Mouse (Mus musculus): ENCODE results near the gene Capn12. TPM values are rescaled to one million over a fixed set of nuclear protein-coding genes. Genes with fewer than 3 reads are reported as not detected.
"Not testable (repeated sequence)": the region's sequence is repeated elsewhere in the genome, so short reads cannot be mapped to it uniquely, and the experiment has no call there.

Gene Capn12
- polyA plus RNA-seq, 1 experiment from 2014 or later: 0.69 TPM

DNA sequence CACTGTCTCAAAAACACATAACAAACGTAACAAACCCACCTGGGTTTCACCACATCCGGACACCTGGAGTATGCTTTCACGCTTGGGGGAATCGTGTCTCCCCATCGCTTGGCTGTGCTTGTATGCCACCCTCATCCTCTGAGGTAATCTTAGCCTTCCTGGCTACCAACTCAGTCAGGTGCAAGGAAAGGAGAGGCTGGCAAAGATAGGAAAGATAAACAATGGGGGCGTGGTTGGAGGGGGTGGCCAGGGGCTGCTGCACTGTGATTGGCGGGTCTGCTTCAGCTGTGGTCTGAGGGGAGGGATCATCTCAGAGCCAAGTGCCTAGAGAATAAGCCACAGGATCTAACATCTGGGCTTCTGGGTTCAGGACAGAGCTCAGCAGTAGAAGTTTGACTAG is 1.6 kb upstream of the Capn12 start:
- Histone ChIP-seq H3K4me2 (no peak overlapping the region), H3K36me3 (no peaks in the 10 kb centered on the region), H3K4me1 (no peaks in the 10 kb centered on the region), H3K4me3 (no peak overlapping the region), H3K27ac (no peak overlapping the region), H3K9ac (no peak overlapping the region; the same call in 1 of the 2 replicates), H3K9me3 (no peaks in the 10 kb centered on the region), H3K27me3 (no peaks in the 10 kb centered on the region)
- 79% methylated on average over 7 of the region's 7 CpGs for WGBS
- ATAC-seq (ENCODE audit: insufficient number of reproducible peaks, insufficient read depth, low FRiP score, low TSS enrichment, low read depth): no peak

DNA sequence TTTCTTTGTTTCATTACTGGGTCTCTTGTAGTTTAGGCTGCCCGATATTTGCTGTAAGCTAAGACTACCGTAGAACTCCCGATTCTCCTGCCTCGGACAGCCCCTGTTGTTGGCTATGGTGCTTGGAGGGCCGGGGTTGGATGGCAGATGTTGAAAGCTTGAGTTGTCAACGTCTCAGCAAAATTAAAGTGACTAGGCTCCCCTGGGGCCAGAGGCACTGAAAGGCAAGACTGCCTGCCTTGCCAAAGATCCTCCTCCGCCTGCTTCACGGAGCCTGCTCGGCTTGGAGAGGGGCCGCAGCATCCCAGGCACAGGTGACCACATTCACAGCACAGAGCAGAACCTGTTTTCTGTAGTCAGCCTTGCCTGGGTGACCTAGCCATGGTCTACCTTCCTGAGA is 668 bp upstream of the Capn12 start:
- no peak overlapping the region for H3K9ac ChIP-seq
- no peak for ATAC-seq (ENCODE audit: insufficient number of reproducible peaks, insufficient read depth, low FRiP score, low TSS enrichment, low read depth)
- H3K4me3 ChIP-seq: no peak overlapping the region
- no peaks in the 10 kb centered on the region for H3K27me3 ChIP-seq
- WGBS: 51% methylated on average over 10 of the region's 10 CpGs
- H3K4me1 ChIP-seq: no peaks in the 10 kb centered on the region
- H3K36me3 ChIP-seq: no peaks in the 10 kb centered on the region
- H3K27ac ChIP-seq: no peak overlapping the region
- H3K9me3 ChIP-seq: no peaks in the 10 kb centered on the region
- no peak overlapping the region for H3K4me2 ChIP-seq

DNA sequence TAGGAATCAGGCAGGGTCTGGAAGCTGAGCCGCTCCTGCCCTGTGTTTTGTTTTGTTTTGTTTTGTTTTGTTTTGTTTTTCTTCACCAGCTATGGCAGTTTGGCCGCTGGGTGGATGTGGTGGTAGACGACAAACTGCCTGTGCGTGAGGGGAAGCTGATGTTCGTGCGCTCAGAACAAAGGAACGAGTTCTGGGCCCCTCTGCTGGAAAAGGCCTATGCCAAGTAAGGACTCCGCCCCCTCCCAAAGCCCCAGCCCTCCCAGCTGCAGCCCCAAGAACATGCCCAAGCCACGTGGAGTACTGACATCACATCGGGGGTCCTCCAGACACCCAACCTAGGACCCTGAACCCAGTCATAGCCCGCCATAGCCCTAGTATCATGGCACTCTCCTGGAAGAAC is 1.8 kb downstream of the Capn12 start:
- H3K27ac ChIP-seq: no peak overlapping the region
- ATAC-seq (ENCODE audit: insufficient number of reproducible peaks, insufficient read depth, low FRiP score, low TSS enrichment, low read depth): no peak
- no peak overlapping the region for H3K4me3 ChIP-seq
- H3K36me3 ChIP-seq: no peaks in the 10 kb centered on the region
- no peaks in the 10 kb centered on the region for H3K4me1 ChIP-seq
- H3K4me2 ChIP-seq: no peak overlapping the region
- WGBS: 78% methylated on average over 11 of the region's 11 CpGs
- H3K27me3 ChIP-seq: peaks cover 19% of the 10 kb centered on the region
- no peak overlapping the region for H3K9ac ChIP-seq
- no peaks in the 10 kb centered on the region for H3K9me3 ChIP-seq

DNA sequence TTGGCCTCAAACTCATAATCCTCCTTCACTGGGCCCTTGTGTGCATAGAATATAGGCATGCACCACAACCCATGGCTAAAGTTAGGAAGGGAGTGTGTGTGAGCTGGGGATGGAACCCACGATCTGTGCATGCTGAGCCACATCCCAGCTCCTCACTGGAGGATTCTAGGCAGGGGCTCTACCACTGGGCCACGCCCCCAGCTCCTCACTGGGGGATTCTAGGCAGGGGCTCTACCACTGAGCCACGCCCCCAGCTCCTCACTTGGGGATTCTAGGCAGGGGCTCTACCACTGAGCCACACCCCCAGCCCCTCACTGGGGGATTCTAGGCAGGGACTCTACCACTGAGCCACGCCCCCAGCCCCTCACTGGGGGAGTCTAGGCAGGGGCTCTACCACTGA is 2.5 kb downstream of the Capn12 start:
- H3K4me1 ChIP-seq; H3K36me3 ChIP-seq; H3K4me3 ChIP-seq; H3K9me3 ChIP-seq; H3K4me2 ChIP-seq; H3K9ac ChIP-seq; ATAC-seq (ENCODE audit: insufficient number of reproducible peaks, insufficient read depth, low FRiP score, low TSS enrichment, low read depth); H3K27ac ChIP-seq: not testable (repeated sequence)
- peaks cover 26% of the 10 kb centered on the region for H3K27me3 ChIP-seq
- 95% methylated on average over 4 of the region's 4 CpGs for WGBS

DNA sequence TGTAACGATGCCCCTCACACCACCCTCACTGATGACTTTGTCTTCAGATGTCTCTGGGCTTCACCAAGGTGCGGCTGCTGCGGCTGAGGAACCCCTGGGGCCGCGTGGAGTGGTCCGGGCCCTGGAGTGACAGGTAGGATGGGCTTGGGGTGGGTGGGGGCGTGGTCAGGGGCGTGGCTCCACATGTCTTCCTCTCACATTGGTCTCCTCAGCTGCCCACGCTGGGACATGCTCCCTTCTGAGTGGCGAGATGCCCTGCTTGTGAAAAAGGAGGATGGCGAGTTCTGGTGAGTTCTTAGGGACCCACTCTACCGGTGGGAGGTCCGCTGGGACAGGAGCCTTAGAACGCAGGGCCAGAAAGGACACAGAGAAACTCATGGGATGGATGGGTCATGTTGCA is 5.3 kb downstream of the Capn12 start:
- Histone ChIP-seq H3K36me3 (peaks cover 11% of the 10 kb centered on the region), H3K4me1 (peaks cover 16% of the 10 kb centered on the region), H3K4me2 (no peak overlapping the region), H3K27ac (no peak overlapping the region), H3K9ac (no peak overlapping the region), H3K27me3 (peaks cover 49% of the 10 kb centered on the region), H3K9me3 (no peaks in the 10 kb centered on the region), H3K4me3 (no peak overlapping the region)
- ATAC-seq (ENCODE audit: insufficient number of reproducible peaks, insufficient read depth, low FRiP score, low TSS enrichment, low read depth): no peak
- 20% methylated on average over 14 of the region's 14 CpGs for WGBS

DNA sequence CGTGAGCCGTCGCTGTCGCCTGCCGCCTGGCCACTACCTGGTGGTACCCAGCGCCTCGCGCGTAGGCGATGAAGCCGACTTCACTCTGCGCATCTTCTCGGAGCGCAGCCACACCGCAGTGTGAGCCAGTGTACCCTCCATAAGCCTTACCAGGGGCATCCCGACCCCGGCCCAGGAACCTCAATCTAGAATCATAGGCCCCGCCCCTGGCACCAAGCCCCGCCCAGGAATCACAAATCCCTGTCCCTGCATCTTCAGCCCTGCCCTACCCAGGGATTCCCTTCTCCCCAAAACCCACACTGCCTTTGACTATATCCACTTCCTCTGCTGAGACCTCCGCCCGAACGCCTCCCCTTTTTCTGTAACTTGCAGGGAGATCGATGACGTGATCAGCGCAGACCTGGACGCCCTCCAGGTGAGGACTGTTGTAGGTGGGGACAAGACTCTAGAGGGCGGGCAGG is 7.5 kb downstream of the Capn12 start:
- H3K9ac ChIP-seq: peak overlapping the region; percentile 63
- H3K27me3 ChIP-seq: peaks cover 49% of the 10 kb centered on the region
- peaks cover 31% of the 10 kb centered on the region for H3K36me3 ChIP-seq
- no peak overlapping the region for H3K27ac ChIP-seq
- H3K9me3 ChIP-seq: no peaks in the 10 kb centered on the region
- H3K4me3 ChIP-seq: peak overlapping the region; percentile 46
- peaks cover 16% of the 10 kb centered on the region for H3K4me1 ChIP-seq
- H3K4me2 ChIP-seq: peak overlapping the region; percentile 76
- 2% methylated on average over 24 of the region's 27 CpGs for WGBS
- ATAC-seq (ENCODE audit: insufficient number of reproducible peaks, insufficient read depth, low FRiP score, low TSS enrichment, low read depth): no peak

DNA sequence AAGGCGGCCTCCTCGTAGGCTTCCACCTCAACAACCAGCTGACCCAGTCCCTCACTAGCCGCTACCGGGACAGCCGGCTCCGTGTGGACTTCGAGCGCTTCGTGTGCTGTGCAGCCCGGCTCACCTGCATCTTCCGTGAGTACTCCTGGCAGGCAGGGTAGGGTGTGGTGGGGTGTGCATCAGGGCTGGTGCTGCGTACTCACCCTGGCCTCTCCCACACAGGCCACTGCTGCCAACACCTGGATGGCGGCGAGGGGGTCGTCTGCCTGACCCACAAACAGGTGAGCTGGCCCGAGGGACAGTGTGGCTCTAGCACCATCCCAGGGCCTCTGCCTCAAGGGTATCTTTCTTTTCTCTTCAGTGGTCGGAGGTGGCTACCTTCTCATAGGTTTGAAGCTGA is 11.4 kb downstream of the Capn12 start:
- Histone ChIP-seq H3K4me1 (peaks cover 23% of the 10 kb centered on the region), H3K9me3 (no peaks in the 10 kb centered on the region), H3K36me3 (peaks cover 70% of the 10 kb centered on the region), H3K4me2 (no peak overlapping the region), H3K4me3 (no peak overlapping the region), H3K27me3 (peaks cover 34% of the 10 kb centered on the region), H3K9ac (no peak overlapping the region), H3K27ac (no peak overlapping the region; the same call in 1 of the 2 replicates)
- WGBS: 92% methylated on average over 17 of the region's 17 CpGs
- ATAC-seq (ENCODE audit: insufficient number of reproducible peaks, insufficient read depth, low FRiP score, low TSS enrichment, low read depth): no peak

DNA sequence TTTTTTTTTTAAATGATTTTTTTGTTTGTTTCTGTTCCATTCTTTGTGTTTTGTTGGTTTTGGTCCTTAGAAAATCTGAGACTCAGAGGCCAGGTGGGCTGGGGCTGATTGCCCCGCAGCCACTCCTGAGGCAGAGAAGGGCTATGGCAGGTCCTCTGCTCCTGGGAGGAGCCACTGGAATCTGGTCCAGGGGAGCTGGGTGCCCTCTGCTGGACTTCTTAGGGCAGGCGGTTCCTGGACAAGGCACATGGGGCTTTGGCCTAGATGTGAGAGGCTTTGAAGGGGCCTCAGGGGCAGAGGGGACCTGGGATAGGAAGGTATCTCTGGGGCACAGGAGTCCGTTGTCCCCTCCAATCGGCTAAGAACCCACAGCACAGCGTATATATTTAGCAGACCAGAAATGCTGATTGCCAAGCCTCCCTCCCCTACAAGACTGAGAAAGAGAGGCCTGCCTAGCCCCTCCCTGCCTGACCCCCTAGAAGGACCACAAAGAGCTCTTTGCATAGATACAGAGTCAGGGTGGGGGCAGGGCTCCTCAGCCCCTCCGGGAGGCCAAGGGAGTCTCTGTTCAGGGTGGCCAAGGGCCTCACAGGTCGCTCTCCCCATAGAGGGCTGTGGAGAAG is 12.5 kb downstream of the Capn12 start:
- WGBS: 46% methylated on average over 7 of the region's 7 CpGs
- H3K4me1 ChIP-seq: peaks cover 17% of the 10 kb centered on the region
- no peak overlapping the region for H3K4me2 ChIP-seq
- H3K4me3 ChIP-seq: no peak overlapping the region
- ATAC-seq (ENCODE audit: insufficient number of reproducible peaks, insufficient read depth, low FRiP score, low TSS enrichment, low read depth): no peak
- H3K27me3 ChIP-seq: peaks cover 23% of the 10 kb centered on the region
- peaks cover 81% of the 10 kb centered on the region for H3K36me3 ChIP-seq
- H3K27ac ChIP-seq: peak overlapping the region; percentile 66
- no peaks in the 10 kb centered on the region for H3K9me3 ChIP-seq
- H3K9ac ChIP-seq: 0 out of 2 replicates have a peak overlapping the region, but pooled peaks have one; percentile 16

DNA sequence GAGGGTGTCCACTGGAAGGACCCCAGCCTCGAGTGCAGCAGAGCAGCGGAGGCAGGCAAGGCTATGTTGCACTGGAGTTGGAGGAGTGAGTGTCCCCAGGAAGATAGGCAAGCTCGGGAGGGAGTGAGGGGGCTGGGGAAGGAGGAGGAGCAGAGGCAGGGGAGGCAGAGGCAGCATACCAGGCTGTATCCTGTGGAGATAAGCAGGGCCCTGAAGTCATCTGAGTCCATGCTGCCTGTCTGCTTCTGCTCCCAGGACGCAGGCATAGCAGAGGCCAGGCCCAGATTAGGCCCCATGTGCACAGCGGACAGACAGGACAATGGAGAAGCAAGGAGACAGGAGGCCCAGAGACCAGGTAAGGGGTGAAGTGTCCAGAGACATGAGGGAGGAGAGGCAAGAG is 13.7 kb downstream of the Capn12 start:
- H3K36me3 ChIP-seq: peaks cover 93% of the 10 kb centered on the region
- peak overlapping the region; percentile 66 for H3K27ac ChIP-seq
- 53% methylated on average over 5 of the region's 5 CpGs for WGBS
- H3K4me3 ChIP-seq: no peak overlapping the region
- peaks cover 11% of the 10 kb centered on the region for H3K27me3 ChIP-seq
- H3K4me1 ChIP-seq: peaks cover 7% of the 10 kb centered on the region; the same call in 1 of the 2 replicates
- no peak for ATAC-seq (ENCODE audit: insufficient number of reproducible peaks, insufficient read depth, low FRiP score, low TSS enrichment, low read depth)
- no peaks in the 10 kb centered on the region for H3K9me3 ChIP-seq
- peak overlapping the region; percentile 40; the same call in 1 of the 2 replicates for H3K9ac ChIP-seq
- H3K4me2 ChIP-seq: no peak overlapping the region; the same call in 1 of the 2 replicates

DNA sequence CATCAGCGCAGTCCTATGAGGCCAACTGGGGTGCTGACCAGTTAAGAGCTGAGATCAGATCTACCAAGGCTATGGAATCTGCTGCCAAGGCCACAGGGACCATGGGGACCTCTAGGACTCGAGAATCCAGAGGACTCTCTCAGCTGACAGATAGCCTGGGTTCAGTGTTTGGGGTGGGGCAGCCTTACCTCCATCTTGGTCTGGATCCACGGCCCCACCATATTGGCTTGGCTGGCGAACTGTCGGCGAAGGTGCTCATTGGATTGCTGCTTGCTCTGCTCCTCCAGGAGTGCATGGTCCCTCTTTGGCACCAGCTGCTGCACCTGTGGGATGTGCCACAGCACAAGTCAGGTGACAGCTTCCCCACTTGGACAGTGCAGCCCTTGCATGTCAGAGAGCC is 16.4 kb downstream of the Capn12 start:
- Histone ChIP-seq H3K9me3 (no peaks in the 10 kb centered on the region), H3K27ac (no peak overlapping the region), H3K4me2 (no peak overlapping the region), H3K27me3 (no peaks in the 10 kb centered on the region), H3K36me3 (peaks cover 97% of the 10 kb centered on the region), H3K9ac (no peak overlapping the region), H3K4me1 (peaks cover 18% of the 10 kb centered on the region), H3K4me3 (no peak overlapping the region)
- 97% methylated on average over 6 of the region's 6 CpGs for WGBS
- ATAC-seq (ENCODE audit: insufficient number of reproducible peaks, insufficient read depth, low FRiP score, low TSS enrichment, low read depth): no peak

DNA sequence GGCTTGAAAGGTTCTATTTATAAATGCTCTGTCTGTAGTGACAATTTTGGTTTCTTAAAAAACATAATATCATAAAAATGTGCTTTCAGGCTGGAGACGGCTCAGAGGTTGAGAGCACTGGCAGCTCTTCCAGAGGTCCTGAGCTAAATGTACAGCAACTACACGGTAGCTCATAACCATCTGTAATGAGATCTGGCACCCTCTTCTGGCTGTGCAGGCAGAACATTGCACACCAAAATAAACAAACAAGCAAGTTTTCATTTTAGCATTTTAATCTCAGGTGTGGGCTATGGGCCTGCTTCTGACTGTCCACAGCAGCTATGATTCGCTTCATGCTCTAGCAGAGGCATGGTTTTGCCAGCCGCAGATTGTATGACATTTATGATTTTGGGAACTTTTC is 18.8 kb downstream of the Capn12 start:
- H3K27ac ChIP-seq: no peak overlapping the region
- peaks cover 28% of the 10 kb centered on the region for H3K4me1 ChIP-seq
- 76% methylated on average over 4 of the region's 4 CpGs for WGBS

DNA sequence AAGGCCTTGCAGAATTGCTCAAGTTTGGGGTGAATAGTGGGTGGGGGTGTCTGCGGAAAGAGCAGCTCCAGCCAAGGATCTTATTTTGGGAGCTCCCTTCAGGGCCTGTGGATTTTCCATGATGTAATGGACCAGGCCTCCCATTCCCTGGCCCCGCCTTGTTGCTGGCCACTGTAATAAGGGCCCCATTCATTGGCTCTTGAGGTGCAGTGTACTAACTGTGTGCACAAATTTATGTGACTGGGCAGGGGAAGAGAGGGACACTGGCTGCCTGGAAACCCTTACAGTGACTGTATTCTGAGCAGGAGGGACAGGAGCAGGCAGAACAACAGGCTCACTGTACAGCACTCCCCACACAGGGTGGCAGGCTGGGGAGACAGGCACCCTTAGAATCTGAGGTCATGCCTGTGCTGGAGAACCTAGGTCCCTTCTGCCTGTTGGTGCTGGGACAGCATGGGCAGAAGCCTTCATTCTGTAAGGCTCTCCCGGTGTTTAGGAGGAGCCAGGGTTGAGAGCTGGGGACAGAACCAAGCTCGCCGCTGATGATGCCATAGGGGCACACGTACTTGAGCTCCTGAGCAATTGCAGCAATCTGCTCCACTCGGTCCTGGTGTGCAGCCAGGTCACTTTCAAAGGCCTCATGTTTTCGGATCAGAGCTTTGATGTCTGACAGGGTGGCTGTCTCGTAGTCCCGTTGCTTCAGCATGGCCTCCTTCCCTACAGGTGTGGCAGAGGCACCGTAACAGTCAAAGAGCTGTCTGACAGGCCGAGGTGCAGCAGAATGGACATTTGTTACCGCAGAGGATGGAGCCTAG is 20.3 kb downstream of the Capn12 start:
- H3K36me3 ChIP-seq: peaks cover 99% of the 10 kb centered on the region
- H3K9me3 ChIP-seq: no peaks in the 10 kb centered on the region
- no peak overlapping the region for H3K4me3 ChIP-seq
- H3K4me2 ChIP-seq: no peak overlapping the region
- no peak overlapping the region for H3K9ac ChIP-seq
- peaks cover 24% of the 10 kb centered on the region for H3K4me1 ChIP-seq
- peak; percentile 60 for ATAC-seq (ENCODE audit: insufficient number of reproducible peaks, insufficient read depth, low FRiP score, low TSS enrichment, low read depth)
- H3K27ac ChIP-seq: peak overlapping the region; percentile 71
- 92% methylated on average over 13 of the region's 13 CpGs for WGBS
- no peaks in the 10 kb centered on the region for H3K27me3 ChIP-seq

More for the DNA sequence above, 18.8 kb downstream of the Capn12 start:
- Histone ChIP-seq H3K4me3 (no peak overlapping the region), H3K9me3 (no peaks in the 10 kb centered on the region), H3K9ac (no peak overlapping the region), H3K27me3 (no peaks in the 10 kb centered on the region), H3K4me2 (no peak overlapping the region), H3K36me3 (peaks cover 99% of the 10 kb centered on the region)
- ATAC-seq (ENCODE audit: insufficient number of reproducible peaks, insufficient read depth, low FRiP score, low TSS enrichment, low read depth): no peak
